Mouse (Mus musculus) intestine, postnatal 0 days (tissue): ENCODE data around the gene Cln6. TPM values are rescaled to one million over a fixed set of nuclear protein-coding genes. Genes with fewer than 3 reads are reported as not detected.

Source experiments
- ATAC-seq: fragments of 200-750 bp; cut with Nextera tagmentation; 2 replicates; pipeline ENCODE4 v1.8.0; 2017; ENCODE audit warnings: mild to moderate bottlenecking, moderate TSS enrichment, moderate library complexity
- H3K27ac ChIP-seq: fragments of 300-500 bp; sonication (generic); 2 replicates; pipeline ENCODE4 v1.5.1; 2014; ENCODE audit warnings: mild to moderate bottlenecking, low read depth, low read length, moderate library complexity
- H3K27me3 ChIP-seq: fragments of 300-500 bp; sonication (generic); replicated peaks from 2 replicates; pipeline ENCODE4 v1.6.1; 2014; ENCODE audit warnings: low read length, mixed read lengths; ENCODE audit not compliant: control insufficient read depth, insufficient read depth
- H3K36me3 ChIP-seq: fragments of 300-500 bp; sonication (generic); 2 replicates; pipeline ENCODE4 v1.6.1; 2014; ENCODE audit warnings: mild to moderate bottlenecking, moderate library complexity; ENCODE audit not compliant: control insufficient read depth, insufficient read depth
- H3K4me1 ChIP-seq: fragments of 300-500 bp; sonication (generic); replicated peaks from 2 replicates; pipeline ENCODE4 v1.6.1; 2014; ENCODE audit warnings: antibody characterized with exemption, low read length, mixed read lengths; ENCODE audit not compliant: control insufficient read depth, insufficient read depth
- H3K4me2 ChIP-seq: fragments of 300-500 bp; sonication (generic); replicated peaks from 2 replicates; pipeline ENCODE4 v1.6.1; 2014; ENCODE audit warnings: low read depth, mild to moderate bottlenecking, moderate library complexity
- H3K4me3 ChIP-seq: fragments of 300-500 bp; sonication (generic); 2 replicates; pipeline ENCODE4 v1.5.1; 2014; ENCODE audit warnings: low read depth, low read length
- H3K9ac ChIP-seq: fragments of 300-500 bp; sonication (generic); 2 replicates; pipeline ENCODE4 v1.6.1; 2014; ENCODE audit warnings: mild to moderate bottlenecking, low read depth, low read length
- H3K9me3 ChIP-seq: fragments of 300-500 bp; sonication (generic); 2 replicates; pipeline ENCODE4 v1.6.1; 2016; ENCODE audit warnings: mixed run types; ENCODE audit not compliant: control insufficient read depth
- CTCF ChIP-seq: sonication (generic); IDR thresholded peaks from 2 replicates; pipeline ENCODE4 v1.5.1; 2016; ENCODE audit warnings: low read depth, mild to moderate bottlenecking, control low read depth, antibody characterized with exemption, moderate library complexity
- WGBS: fragments of 180-500 bp; shearing (Covaris S2); extraction: QIAGEN DNeasy Blood & Tissue Kit; methylation state at CpG from one replicate; pipeline ENCODE4 v1.1.7; 2014; 5-methylcytosine and 5-hydroxymethylcytosine counted together
- polyA plus RNA-seq: library from polyadenylated mRNA; unstranded; fragments of >200 nt; fragmentation: Nextera tagmentation; extraction: Ambion mirVana; gene quantifications from 2 replicates; pipeline ENCODE4 v1.2.1, GENCODE M21; 2015

Cln6 gene
- polyA plus RNA-seq, 1 experiment from 2014 or later = 60.3 TPM

DNA sequence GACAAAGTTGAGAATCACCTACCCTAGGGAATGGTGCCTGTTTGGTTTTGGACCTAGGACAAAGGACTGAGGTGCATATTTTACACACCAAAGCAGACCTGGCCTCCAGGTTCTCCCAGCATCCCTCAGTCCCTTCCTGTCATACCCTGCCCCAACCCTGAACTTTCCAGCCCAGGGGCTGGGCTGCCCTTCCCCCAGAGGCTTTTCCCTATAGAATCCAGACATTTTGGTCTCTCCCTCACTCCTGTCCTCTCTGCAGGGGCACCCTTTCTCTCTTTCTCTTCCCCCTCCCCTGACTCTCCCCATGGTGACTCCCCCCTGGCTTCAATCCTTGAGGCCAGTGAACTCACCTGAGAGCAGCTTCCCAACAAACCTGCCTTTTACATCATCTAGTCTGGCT lies 32.1 kb downstream of the Cln6 start:
- TF ChIP-seq CTCF = no peak
- Histone ChIP-seq H3K4me1 (no peaks in the 10 kb centered on the region), H3K36me3 (peaks cover 6% of the 10 kb centered on the region; the same call in 1 of the 2 replicates), H3K9ac (no peak overlapping the region), H3K27ac (no peak overlapping the region), H3K27me3 (no peaks in the 10 kb centered on the region), H3K4me3 (no peak overlapping the region), H3K9me3 (no peaks in the 10 kb centered on the region), H3K4me2 (no peak overlapping the region)
- no peak for ATAC-seq

DNA sequence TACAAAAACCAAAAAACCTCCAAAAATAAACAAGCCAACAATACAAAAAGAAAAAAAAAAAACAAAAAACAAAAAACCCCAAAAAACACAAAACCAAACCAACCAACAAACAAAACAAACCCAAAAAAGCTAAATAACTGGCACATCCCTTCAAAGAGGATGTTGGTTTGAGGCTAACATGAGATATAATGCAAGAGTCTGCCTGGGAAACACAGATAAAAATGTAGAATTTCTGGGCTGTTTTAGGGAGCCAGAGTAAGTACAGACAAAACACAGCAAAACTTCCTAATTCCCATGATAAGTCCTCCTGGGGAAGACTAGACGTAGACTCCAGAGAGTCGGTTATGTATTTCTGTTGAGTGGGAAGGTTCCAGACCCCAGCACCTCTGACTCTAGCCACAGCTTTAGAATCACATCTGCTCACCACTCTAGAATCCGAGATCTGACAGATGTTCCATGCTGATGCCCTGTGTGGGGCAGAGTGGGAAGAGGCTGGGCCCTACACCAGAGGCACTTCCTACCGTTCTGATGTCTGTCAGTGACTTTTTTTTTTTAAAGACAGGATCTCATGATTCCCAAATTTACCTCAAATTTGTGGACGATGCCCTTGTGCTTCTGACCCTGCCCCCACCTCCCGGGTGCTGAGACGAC lies 38.5 kb downstream of the Cln6 start:
- Histone ChIP-seq H3K27me3 (no peaks in the 10 kb centered on the region), H3K4me2 (no peak overlapping the region), H3K9ac (no peak overlapping the region), H3K4me3 (no peak overlapping the region), H3K27ac (no peak overlapping the region), H3K9me3 (no peaks in the 10 kb centered on the region), H3K36me3 (peaks cover 20% of the 10 kb centered on the region), H3K4me1 (no peaks in the 10 kb centered on the region)
- no peak for TF ChIP-seq CTCF
- 90% methylated on average over 7 of the region's 7 CpGs for WGBS
- no peak for ATAC-seq

- no peak for ATAC-seq
Observed at GRCm38 (mm10) chr9:62877825-62878224, 39.2 kb downstream of the Cln6 start.

DNA sequence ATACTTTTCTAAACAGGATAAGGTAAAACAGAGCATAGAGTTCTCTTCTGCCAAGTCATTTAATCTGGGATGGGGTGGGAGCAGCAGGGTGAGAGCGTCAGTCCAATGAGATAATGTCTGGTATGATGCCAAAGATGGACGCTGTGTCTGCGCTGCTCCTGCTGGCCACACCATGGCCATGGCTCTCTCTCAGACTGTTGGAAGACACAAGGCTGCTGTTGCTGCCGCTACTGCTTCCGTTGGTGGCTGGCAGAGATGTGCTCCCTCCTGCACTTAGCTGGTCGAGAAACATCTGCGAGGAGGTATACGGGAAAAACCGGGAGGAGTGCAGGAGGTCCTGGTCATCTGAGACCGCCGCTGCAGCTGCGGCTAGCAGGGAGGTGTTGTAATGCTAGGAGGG lies 43.3 kb downstream of the Cln6 start:
- H3K27me3 ChIP-seq = no peaks in the 10 kb centered on the region
- no peak overlapping the region; the same call in 1 of the 2 replicates for H3K27ac ChIP-seq
- H3K36me3 ChIP-seq = peaks cover 47% of the 10 kb centered on the region
- H3K4me3 ChIP-seq = no peak overlapping the region
- 73% methylated on average over 12 of the region's 12 CpGs for WGBS
- ATAC-seq = no peak
- no peaks in the 10 kb centered on the region for H3K4me1 ChIP-seq
- no peak overlapping the region for H3K4me2 ChIP-seq
- no peak overlapping the region for H3K9ac ChIP-seq
- peak; percentile 41 for TF ChIP-seq CTCF
- no peaks in the 10 kb centered on the region for H3K9me3 ChIP-seq

More at GRCm38 (mm10) chr9:62877825-62878224, 39.2 kb downstream of the Cln6 start:
- Histone ChIP-seq H3K4me2 (no peak overlapping the region), H3K36me3 (peaks cover 23% of the 10 kb centered on the region), H3K27me3 (no peaks in the 10 kb centered on the region), H3K27ac (no peak overlapping the region), H3K4me1 (no peaks in the 10 kb centered on the region), H3K9ac (no peak overlapping the region), H3K4me3 (no peak overlapping the region), H3K9me3 (no peaks in the 10 kb centered on the region)
- 79% methylated on average over 2 of the region's 2 CpGs for WGBS
- no peak for TF ChIP-seq CTCF

GRCm38 (mm10) chr9:62894486-62894885 lies 55.9 kb downstream of the Cln6 start:
- Histone ChIP-seq H3K4me2 (no peak overlapping the region), H3K27ac (no peak overlapping the region)
- 82% methylated on average over 1 of the region's 1 CpGs for WGBS

More at GRCm38 (mm10) chr9:62894486-62894885, 55.9 kb downstream of the Cln6 start:
- H3K4me1 ChIP-seq = no peaks in the 10 kb centered on the region
- H3K27me3 ChIP-seq = no peaks in the 10 kb centered on the region
- no peak for ATAC-seq
- H3K4me3 ChIP-seq = no peak overlapping the region
- no peak for TF ChIP-seq CTCF
- peaks cover 22% of the 10 kb centered on the region for H3K36me3 ChIP-seq
- H3K9ac ChIP-seq = no peak overlapping the region
- H3K9me3 ChIP-seq = no peaks in the 10 kb centered on the region

Other genes with a start within 250 kb of the Cln6 start
- 0.46 TPM in 2 replicates for gene Itga11, start 161.0 kb upstream of the Cln6 start, polyA plus RNA-seq
- gene Fem1b, start 26.9 kb upstream of the Cln6 start, polyA plus RNA-seq = 8.9 and 9.2 TPM in 2 replicates
- 597 and 634 TPM in 2 replicates for gene Calml4, start 19.3 kb downstream of the Cln6 start, polyA plus RNA-seq
- gene Pias1, start 149.1 kb downstream of the Cln6 start, polyA plus RNA-seq = 22.0 and 22.7 TPM in 2 replicates